Mouse (Mus musculus) spleen, adult 2 months (tissue): ENCODE measurements at regions not wholly inside any gene's neighbourhood (a gene's known extent, or its start where the extent isn't known, plus 50 kb on each side); places are given as distances from the start of the nearest gene placed in this dataset.

Experiments
- DNase-seq, 2 experiments: peaks; one replicate each; pipeline versions ENCODE4 v3.0.0 to v3.0.0-alpha.2; 2012 to 2021; ENCODE audit warnings: low spot score in 2 of 2, low read depth in 1 of 2
- H3K27ac ChIP-seq: fragments of 200-500 bp; 2 replicates; pipeline ENCODE4 v1.5.1; 2012; ENCODE audit warnings: low read length, inconsistent platforms; ENCODE audit not compliant: insufficient read depth
- H3K27me3 ChIP-seq: fragments of 200-500 bp; 2 replicates; pipeline ENCODE4 v1.6.1; 2012; ENCODE audit warnings: mild to moderate bottlenecking, moderate library complexity, low read length, inconsistent platforms; ENCODE audit not compliant: control insufficient read depth, insufficient read depth
- H3K36me3 ChIP-seq: fragments of 200-500 bp; 2 replicates; pipeline ENCODE4 v1.6.1; 2012; ENCODE audit warnings: mild to moderate bottlenecking, low read length, inconsistent platforms; ENCODE audit not compliant: control insufficient read depth, insufficient read depth
- H3K4me1 ChIP-seq: fragments of 200-500 bp; 2 replicates; pipeline ENCODE4 v1.6.1; 2011; ENCODE audit warnings: inconsistent platforms; ENCODE audit not compliant: control insufficient read depth, insufficient read depth, insufficient read length
- H3K4me3 ChIP-seq: fragments of 200-500 bp; 2 replicates; pipeline ENCODE4 v1.5.1; 2011; ENCODE audit warnings: mild to moderate bottlenecking, inconsistent platforms; ENCODE audit not compliant: insufficient read depth, insufficient read length; ENCODE audit errors: extremely low read depth
- CTCF ChIP-seq: fragments of 200-500 bp; IDR thresholded peaks from 2 replicates; pipeline ENCODE4 v1.5.1; 2011; ENCODE audit warnings: mild to moderate bottlenecking, inconsistent platforms; ENCODE audit not compliant: insufficient read depth, insufficient read length, insufficient replicate concordance; ENCODE audit errors: extremely low read depth
- POLR2A ChIP-seq: fragments of 200-500 bp; IDR thresholded peaks from 2 replicates; pipeline ENCODE4 v1.6.1; 2011; ENCODE audit warnings: low read depth, low read length, inconsistent platforms
- WGBS: fragments of 180-500 bp; shearing (Covaris S2); methylation state at CpG from one replicate; pipeline ENCODE4 v1.1.7; 2018; 5-methylcytosine and 5-hydroxymethylcytosine counted together

DNA sequence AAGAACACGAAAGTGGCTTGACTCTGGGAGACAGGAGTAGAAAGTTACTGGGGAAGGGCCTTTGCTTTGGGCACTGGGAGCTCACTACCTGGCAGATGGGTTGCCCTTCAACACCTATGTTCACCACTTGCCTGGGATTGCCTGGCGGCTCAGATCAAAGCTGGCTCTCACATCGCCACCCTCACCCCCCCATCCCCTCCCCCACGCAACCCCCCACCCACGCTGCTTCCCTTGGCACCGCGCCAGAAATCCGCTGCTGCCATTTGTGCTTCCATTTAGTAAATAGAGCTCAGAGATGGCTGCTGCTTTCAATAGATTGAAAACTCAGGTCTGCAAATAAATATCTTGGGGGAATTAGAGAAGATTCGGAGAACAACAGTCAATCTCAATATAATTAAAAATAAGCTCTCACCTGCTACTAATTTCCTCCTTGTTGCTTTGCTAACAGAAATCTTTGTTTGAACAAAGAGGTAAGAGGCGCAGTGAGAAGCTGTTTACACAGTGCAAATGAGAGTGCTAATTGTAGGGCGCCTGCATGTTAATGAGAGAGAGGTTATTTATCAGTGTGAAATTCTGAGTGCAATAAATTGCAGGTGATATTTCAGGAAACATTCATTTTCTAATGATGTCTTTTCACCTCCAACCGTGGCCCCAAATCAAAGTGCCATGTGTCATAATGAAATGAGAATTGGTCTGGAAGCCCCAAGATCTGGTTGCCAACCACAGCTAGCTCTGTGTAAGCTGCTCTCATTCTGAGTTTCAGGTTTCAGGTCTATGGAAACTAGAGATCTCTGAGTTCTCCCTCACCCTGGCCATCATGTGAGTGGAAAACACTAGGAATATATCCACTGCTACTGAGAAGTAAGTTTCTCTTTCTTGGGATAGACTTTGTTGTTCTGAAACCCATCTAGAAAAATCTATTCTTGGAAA lies 198.3 kb upstream of the Nr4a3 start:
- 86% methylated on average over 12 of the region's 12 CpGs for WGBS

GRCm38 (mm10) chr4:47861151-47861550 lies 183.8 kb upstream of the Nr4a3 start:
- Histone ChIP-seq H3K4me3 (no peak overlapping the region), H3K36me3 (no peaks in the 10 kb centered on the region), H3K27me3 (no peaks in the 10 kb centered on the region), H3K4me1 (no peaks in the 10 kb centered on the region), H3K27ac (no peak overlapping the region)
- TF ChIP-seq CTCF (no peak), POLR2A (no peak)
- 24% methylated on average over 6 of the region's 6 CpGs for WGBS
- DNase-seq, result no peak

More for the DNA sequence above, 198.3 kb upstream of the Nr4a3 start:
- no peaks in the 10 kb centered on the region for H3K27me3 ChIP-seq
- H3K27ac ChIP-seq, result no peak overlapping the region
- no peak for TF ChIP-seq CTCF
- TF ChIP-seq POLR2A, result no peak
- no peak for DNase-seq
- H3K36me3 ChIP-seq, result no peaks in the 10 kb centered on the region
- no peak overlapping the region for H3K4me3 ChIP-seq
- no peaks in the 10 kb centered on the region for H3K4me1 ChIP-seq

- no peak for DNase-seq
- TF ChIP-seq CTCF, result no peak
- TF ChIP-seq POLR2A, result no peak
- Histone ChIP-seq H3K27me3 (no peaks in the 10 kb centered on the region), H3K4me3 (no peak overlapping the region), H3K36me3 (no peaks in the 10 kb centered on the region), H3K27ac (no peak overlapping the region), H3K4me1 (no peaks in the 10 kb centered on the region)
- WGBS, result 92% methylated on average over 7 of the region's 7 CpGs
These were observed 174.8 kb upstream of the Nr4a3 start for GRCm38 (mm10) chr4:47870010-47870637.

- no peaks in the 10 kb centered on the region for H3K4me1 ChIP-seq
- TF ChIP-seq CTCF (no peak), POLR2A (no peak)
These were observed 174.3 kb upstream of the Nr4a3 start for GRCm38 (mm10) chr4:47870638-47871019.

GRCm38 (mm10) chr4:47881560-47881959 lies 163.4 kb upstream of the Nr4a3 start:
- H3K4me3 ChIP-seq, result no peak overlapping the region
- no peaks in the 10 kb centered on the region for H3K4me1 ChIP-seq
- WGBS, result 69% methylated on average over 9 of the region's 9 CpGs
- no peaks in the 10 kb centered on the region for H3K36me3 ChIP-seq
- no peaks in the 10 kb centered on the region for H3K27me3 ChIP-seq
- TF ChIP-seq CTCF (no peak), POLR2A (no peak)
- H3K27ac ChIP-seq, result no peak overlapping the region
- DNase-seq, result no peak

More at GRCm38 (mm10) chr4:47870638-47871019, 174.3 kb upstream of the Nr4a3 start:
- WGBS, result 76% methylated on average over 5 of the region's 5 CpGs
- no peak overlapping the region for H3K4me3 ChIP-seq
- no peak for DNase-seq
- H3K36me3 ChIP-seq, result no peaks in the 10 kb centered on the region
- no peak overlapping the region for H3K27ac ChIP-seq
- no peaks in the 10 kb centered on the region for H3K27me3 ChIP-seq

DNA sequence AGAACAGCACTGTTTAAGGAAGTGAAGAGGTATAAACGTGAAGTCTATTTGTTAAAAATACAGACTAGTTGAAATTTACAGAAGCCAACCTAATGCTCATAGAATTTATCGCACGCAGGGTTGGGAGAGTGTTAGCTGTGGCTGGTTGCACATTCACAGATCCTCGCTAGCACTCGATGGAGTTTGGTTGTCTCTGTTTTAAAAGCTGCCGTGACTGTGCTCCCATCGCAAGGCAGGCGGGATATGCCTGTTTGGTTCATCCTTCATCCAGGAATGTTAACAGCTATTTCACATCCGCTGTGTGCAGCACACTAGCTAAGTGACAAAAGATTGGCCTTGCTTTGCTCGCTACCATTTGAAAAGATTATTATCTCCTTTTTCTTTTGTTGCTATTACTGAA lies 162.9 kb upstream of the Nr4a3 start:
- DNase-seq, result no peak
- TF ChIP-seq POLR2A (no peak), CTCF (no peak)
- no peak overlapping the region for H3K4me3 ChIP-seq
- H3K27me3 ChIP-seq, result no peaks in the 10 kb centered on the region
- H3K4me1 ChIP-seq, result no peaks in the 10 kb centered on the region
- whole genome bisulfite sequencing, result 87% methylated on average over 10 of the region's 10 CpGs
- no peak overlapping the region for H3K27ac ChIP-seq
- H3K36me3 ChIP-seq, result no peaks in the 10 kb centered on the region
